Mouse (Mus musculus) right cerebral cortex, postnatal 14 days (tissue): ENCODE results near the gene Klhdc4.

Experiments used
- DNase-seq: peaks from one replicate; pipeline ENCODE4 v3.0.0; 2022

Gene Klhdc4

GRCm38 (mm10) chr8:121806126-121806525 is 23.2 kb downstream of the Klhdc4 start:
- no peak for DNase-seq

- DNase-seq = no peak
These were observed 24.5 kb downstream of the Klhdc4 start for GRCm38 (mm10) chr8:121804829-121805228.

- DNase-seq = no peak
These were observed 31.0 kb downstream of the Klhdc4 start for GRCm38 (mm10) chr8:121798401-121798800.

- no peak for DNase-seq
These were observed 33.0 kb downstream of the Klhdc4 start for GRCm38 (mm10) chr8:121796406-121796805.

GRCm38 (mm10) chr8:121795461-121795860 is 33.9 kb downstream of the Klhdc4 start:
- DNase-seq = no peak

GRCm38 (mm10) chr8:121794151-121794550 is 35.2 kb downstream of the Klhdc4 start:
- no peak for DNase-seq

GRCm38 (mm10) chr8:121792627-121793026 is 36.7 kb downstream of the Klhdc4 start:
- no peak for DNase-seq

GRCm38 (mm10) chr8:121792159-121792558 is 37.2 kb downstream of the Klhdc4 start:
- no peak for DNase-seq

GRCm38 (mm10) chr8:121788786-121789185 is 40.6 kb downstream of the Klhdc4 start:
- DNase-seq = no peak

GRCm38 (mm10) chr8:121786542-121786941 is 42.8 kb downstream of the Klhdc4 start:
- peak; percentile 60 for DNase-seq

- no peak for DNase-seq
These were observed 46.9 kb downstream of the Klhdc4 start for GRCm38 (mm10) chr8:121782493-121782892.

- no peak for DNase-seq
These were observed 55.5 kb downstream of the Klhdc4 start for GRCm38 (mm10) chr8:121773876-121774275.

- peak; percentile 54 for DNase-seq
These were observed 58.3 kb downstream of the Klhdc4 start for GRCm38 (mm10) chr8:121770845-121771752.

GRCm38 (mm10) chr8:121769621-121770020 is 59.7 kb downstream of the Klhdc4 start:
- no peak for DNase-seq

- no peak for DNase-seq
These were observed 60.3 kb downstream of the Klhdc4 start for GRCm38 (mm10) chr8:121769095-121769494.

GRCm38 (mm10) chr8:121765594-121766138 is 63.7 kb downstream of the Klhdc4 start:
- no peak for DNase-seq

- no peak for DNase-seq
These were observed 65.7 kb downstream of the Klhdc4 start for GRCm38 (mm10) chr8:121763700-121764013.

- DNase-seq = peak; percentile 42
These were observed 66.2 kb downstream of the Klhdc4 start for GRCm38 (mm10) chr8:121762999-121763699.

GRCm38 (mm10) chr8:121761480-121761879 is 67.9 kb downstream of the Klhdc4 start:
- DNase-seq = no peak

- no peak for DNase-seq
These were observed 68.9 kb downstream of the Klhdc4 start for GRCm38 (mm10) chr8:121760484-121760883.

GRCm38 (mm10) chr8:121758470-121758869 is 70.9 kb downstream of the Klhdc4 start:
- DNase-seq = no peak

GRCm38 (mm10) chr8:121751407-121751806 is 78.0 kb downstream of the Klhdc4 start:
- peak; percentile 86 for DNase-seq

GRCm38 (mm10) chr8:121750512-121750911 is 78.9 kb downstream of the Klhdc4 start:
- no peak for DNase-seq

GRCm38 (mm10) chr8:121749501-121749900 is 79.9 kb downstream of the Klhdc4 start:
- no peak for DNase-seq
